Mouse (Mus musculus): ENCODE measurements around the gene Iba57. TPM values are rescaled to one million over a fixed set of nuclear protein-coding genes. Genes with fewer than 3 reads are reported as not detected.

Iba57 gene
- polyA plus RNA-seq, 1 experiment from 2014 or later, result 7.3 TPM

DNA sequence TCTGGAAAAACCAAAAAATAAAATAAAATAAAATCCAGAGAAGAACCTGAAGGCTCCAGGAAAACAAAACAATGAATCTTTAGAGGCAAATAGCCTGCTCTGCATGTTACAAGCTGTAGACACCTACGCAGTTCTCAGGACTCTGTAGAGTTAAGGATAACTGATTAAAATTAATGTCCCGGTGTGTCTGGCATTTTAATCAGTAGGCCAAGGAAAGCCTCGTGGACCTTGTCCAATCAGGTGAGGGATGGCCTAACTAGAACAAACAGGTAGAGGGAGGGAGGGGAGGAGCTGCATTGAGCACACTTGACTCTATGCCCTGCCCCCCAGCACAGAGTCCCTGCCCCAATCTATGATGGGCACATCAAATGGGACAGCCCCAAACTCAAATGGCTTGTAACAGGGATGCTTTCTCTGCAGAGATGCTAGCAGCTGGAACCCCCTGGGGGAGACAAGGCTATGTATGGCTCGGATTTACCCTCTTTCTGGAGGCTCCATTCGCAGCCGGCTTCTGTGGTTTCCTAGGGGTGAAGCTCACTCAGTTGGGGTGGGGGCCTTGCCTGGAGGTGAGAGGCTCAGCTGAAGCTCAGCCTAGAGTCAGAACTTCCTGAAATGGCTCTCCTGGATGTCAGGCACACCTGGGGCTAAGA is 10.8 kb upstream of the Iba57 start:
- Histone ChIP-seq H3K9ac (no peak overlapping the region), H3K4me3 (no peak overlapping the region), H3K4me1 (replicated peaks) (peaks cover 23% of the 10 kb centered on the region), H3K4me2 (no peak overlapping the region), H3K9me3 (replicated peaks) (no peaks in the 10 kb centered on the region), H3K27ac (ENCODE audit: poor library complexity, severe bottlenecking) (no peak overlapping the region), H3K36me3 (no peaks in the 10 kb centered on the region), H3K27me3 (replicated peaks) (peaks cover 69% of the 10 kb centered on the region)
- 50% methylated on average over 6 of the region's 6 CpGs for WGBS
- ATAC-seq (ENCODE audit: insufficient number of reproducible peaks, low FRiP score), result no peak

DNA sequence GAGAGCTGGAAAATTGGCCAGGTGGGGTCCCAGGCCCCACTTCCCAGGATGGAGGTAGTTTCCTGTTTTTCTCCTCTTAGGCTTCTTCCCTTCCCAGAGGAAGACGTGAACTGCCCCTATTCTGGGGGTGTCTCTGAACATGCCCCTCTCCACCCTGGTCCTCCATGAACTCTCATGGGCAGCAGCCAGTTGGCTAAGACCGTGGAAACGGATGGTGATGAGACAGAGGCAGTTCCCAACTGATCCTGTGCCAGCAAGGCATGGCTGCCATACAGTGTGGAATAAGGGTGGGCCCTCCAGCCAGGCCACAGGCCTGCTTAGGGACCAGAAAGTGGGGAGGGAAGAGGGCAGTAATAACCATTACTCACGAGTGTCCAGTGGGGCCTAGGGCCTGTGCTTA is 7.0 kb upstream of the Iba57 start:
- Histone ChIP-seq H3K4me1 (replicated peaks) (peaks cover 14% of the 10 kb centered on the region), H3K36me3 (no peaks in the 10 kb centered on the region), H3K9me3 (replicated peaks) (no peaks in the 10 kb centered on the region), H3K27ac (ENCODE audit: poor library complexity, severe bottlenecking) (no peak overlapping the region), H3K9ac (no peak overlapping the region), H3K27me3 (replicated peaks) (peaks cover 31% of the 10 kb centered on the region), H3K4me3 (no peak overlapping the region), H3K4me2 (no peak overlapping the region)
- ATAC-seq (ENCODE audit: insufficient number of reproducible peaks, low FRiP score), result no peak
- WGBS, result 76% methylated on average over 4 of the region's 4 CpGs

- peaks cover 24% of the 10 kb centered on the region for H3K27me3 ChIP-seq (replicated peaks)
- H3K27ac ChIP-seq (ENCODE audit: poor library complexity, severe bottlenecking), result no peak overlapping the region
- no peaks in the 10 kb centered on the region for H3K9me3 ChIP-seq (replicated peaks)
- WGBS, result 41% methylated on average over 3 of the region's 3 CpGs
- 0 out of 2 replicates have a peak, but pooled peaks have one; percentile 30 for ATAC-seq (ENCODE audit: insufficient number of reproducible peaks, low FRiP score)
- no peak overlapping the region for H3K4me3 ChIP-seq
- H3K9ac ChIP-seq, result no peak overlapping the region
- H3K36me3 ChIP-seq, result no peaks in the 10 kb centered on the region
- no peak overlapping the region for H3K4me2 ChIP-seq
- H3K4me1 ChIP-seq (replicated peaks), result peaks cover 14% of the 10 kb centered on the region
Measured at GRCm38 (mm10) chr11:59169807-59170206, 6.3 kb upstream of the Iba57 start.

DNA sequence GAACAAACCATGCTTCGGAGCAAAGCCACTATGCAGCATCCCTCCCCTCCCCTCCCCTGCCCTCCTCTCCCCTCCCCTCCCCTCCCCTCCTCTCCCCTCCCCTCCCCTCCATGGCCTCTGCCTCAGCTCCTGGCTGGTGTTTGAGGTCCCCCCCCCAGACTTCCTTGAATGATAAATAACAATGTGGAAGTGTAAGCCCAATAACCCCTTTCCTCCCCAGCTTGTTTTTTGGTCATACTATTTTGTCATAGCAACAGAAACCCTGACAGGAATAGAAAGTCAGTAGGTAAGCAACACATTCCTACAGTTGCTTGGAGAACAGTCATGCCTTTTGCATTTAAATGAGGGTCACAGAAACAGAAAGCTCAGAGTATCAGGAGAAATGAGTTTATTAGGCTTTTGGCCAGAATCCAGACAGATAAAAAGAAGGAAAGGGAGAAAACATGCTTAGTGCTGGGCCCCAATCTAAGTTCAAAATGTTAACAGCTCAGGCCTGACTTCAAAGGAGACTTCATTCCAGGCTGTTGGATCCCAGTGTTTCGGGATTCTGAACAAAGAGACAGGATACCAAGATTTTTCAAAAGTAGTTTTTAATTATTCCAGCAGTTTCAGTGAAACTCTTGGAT is 2.2 kb upstream of the Iba57 start:
- no peak overlapping the region for H3K4me3 ChIP-seq
- no peaks in the 10 kb centered on the region for H3K9me3 ChIP-seq (replicated peaks)
- 51% methylated on average over 2 of the region's 2 CpGs for WGBS
- H3K27me3 ChIP-seq (replicated peaks), result no peaks in the 10 kb centered on the region
- H3K27ac ChIP-seq (ENCODE audit: poor library complexity, severe bottlenecking), result peak overlapping the region; percentile 100; the same call in 1 of the 2 replicates
- no peak overlapping the region for H3K9ac ChIP-seq
- no peak overlapping the region for H3K4me2 ChIP-seq
- H3K4me1 ChIP-seq (replicated peaks), result peaks cover 40% of the 10 kb centered on the region
- 0 out of 2 replicates have a peak, but pooled peaks cover 1% of the 10 kb centered on the region for H3K36me3 ChIP-seq
- no peak for ATAC-seq (ENCODE audit: insufficient number of reproducible peaks, low FRiP score)

DNA sequence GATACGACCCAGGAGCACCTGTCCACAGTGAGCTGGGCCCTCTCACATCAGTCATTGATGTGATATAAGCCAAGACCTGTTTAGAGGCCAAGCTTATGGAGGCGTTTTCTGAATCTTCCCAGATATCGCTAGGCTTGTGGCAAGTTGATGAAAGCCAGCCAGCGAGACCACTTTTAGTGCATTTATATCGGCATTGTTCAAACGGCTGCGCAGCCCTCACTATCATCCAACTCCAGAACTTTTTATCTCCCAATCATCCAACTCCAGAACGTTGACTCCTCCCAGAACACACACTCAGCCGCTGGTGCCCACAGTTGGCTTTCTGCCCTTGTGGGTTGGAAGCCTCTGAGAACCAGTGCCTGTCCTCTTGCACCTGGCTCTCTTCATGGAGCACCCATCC is 845 bp upstream of the Iba57 start:
- Histone ChIP-seq H3K9me3 (replicated peaks) (no peaks in the 10 kb centered on the region), H3K36me3 (0 out of 2 replicates have a peak, but pooled peaks cover 6% of the 10 kb centered on the region), H3K27me3 (replicated peaks) (no peaks in the 10 kb centered on the region), H3K4me1 (replicated peaks) (peaks cover 31% of the 10 kb centered on the region), H3K4me3 (peak overlapping the region; percentile 86), H3K9ac (no peak overlapping the region), H3K27ac (ENCODE audit: poor library complexity, severe bottlenecking) (peak overlapping the region; percentile 100), H3K4me2 (peak overlapping the region; percentile 67)
- WGBS, result 41% methylated on average over 9 of the region's 9 CpGs
- ATAC-seq (ENCODE audit: insufficient number of reproducible peaks, low FRiP score), result no peak; the same call in 1 of the 2 replicates

DNA sequence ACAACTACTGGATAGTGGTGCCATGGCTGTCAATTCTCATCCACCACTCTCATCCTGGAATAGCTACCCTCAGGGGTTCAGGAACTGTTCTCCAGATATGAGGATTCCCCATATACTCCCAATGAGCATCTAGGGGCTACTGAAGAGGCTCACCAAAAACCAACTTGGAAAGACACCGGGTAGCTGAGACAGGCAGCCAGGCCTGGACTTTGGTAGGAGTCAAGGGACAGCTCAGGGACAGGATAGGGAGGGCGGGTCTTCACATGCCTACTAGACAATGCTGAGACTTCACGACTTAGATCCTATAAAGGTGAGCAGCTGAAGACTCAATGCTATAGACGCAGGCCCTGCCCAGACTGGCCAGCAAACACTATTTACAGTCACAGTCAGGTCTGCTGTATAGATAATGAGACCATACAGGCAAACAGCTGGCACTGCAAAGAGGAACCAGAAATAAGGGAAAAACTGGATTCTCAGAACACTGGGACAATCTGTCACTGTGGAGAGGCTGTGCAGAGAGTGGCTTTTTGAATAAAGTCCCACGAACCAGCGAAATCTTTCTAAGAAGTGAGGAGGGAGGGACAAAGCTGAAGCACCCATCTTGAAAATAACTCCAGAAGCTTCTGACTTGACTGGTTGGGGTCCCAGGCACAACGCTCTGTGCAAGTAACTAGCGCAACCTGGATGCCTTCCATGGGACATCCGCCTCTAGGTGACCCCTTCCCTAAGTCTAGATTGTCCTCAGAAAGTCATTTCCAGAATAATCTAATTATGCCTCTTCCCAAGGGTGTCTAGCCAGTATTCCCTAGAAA is 890 bp downstream of the Iba57 start:
- Histone ChIP-seq H3K27me3 (replicated peaks) (no peaks in the 10 kb centered on the region), H3K36me3 (peaks cover 18% of the 10 kb centered on the region), H3K9me3 (replicated peaks) (no peaks in the 10 kb centered on the region), H3K4me1 (replicated peaks) (peaks cover 31% of the 10 kb centered on the region), H3K4me3 (peak overlapping the region; percentile 86), H3K4me2 (peak overlapping the region; percentile 67), H3K27ac (ENCODE audit: poor library complexity, severe bottlenecking) (peak overlapping the region; percentile 100), H3K9ac (peak overlapping the region; percentile 45)
- WGBS, result 52% methylated on average over 9 of the region's 9 CpGs
- ATAC-seq (ENCODE audit: insufficient number of reproducible peaks, low FRiP score), result no peak

GRCm38 (mm10) chr11:59161398-59161797 is 2.1 kb downstream of the Iba57 start:
- Histone ChIP-seq H3K9ac (no peak overlapping the region), H3K27ac (ENCODE audit: poor library complexity, severe bottlenecking) (peak overlapping the region; percentile 51)
- 49% methylated on average over 5 of the region's 5 CpGs for WGBS

GRCm38 (mm10) chr11:59159558-59159957 is 4.0 kb downstream of the Iba57 start:
- WGBS, result 89% methylated on average over 4 of the region's 4 CpGs
- H3K4me1 ChIP-seq (replicated peaks), result peaks cover 28% of the 10 kb centered on the region
- no peak overlapping the region for H3K4me3 ChIP-seq
- H3K4me2 ChIP-seq, result no peak overlapping the region
- ATAC-seq (ENCODE audit: insufficient number of reproducible peaks, low FRiP score), result no peak
- no peak overlapping the region for H3K27ac ChIP-seq (ENCODE audit: poor library complexity, severe bottlenecking)
- H3K9me3 ChIP-seq (replicated peaks), result no peaks in the 10 kb centered on the region
- peaks cover 39% of the 10 kb centered on the region for H3K36me3 ChIP-seq
- no peaks in the 10 kb centered on the region for H3K27me3 ChIP-seq (replicated peaks)
- no peak overlapping the region for H3K9ac ChIP-seq

More at GRCm38 (mm10) chr11:59161398-59161797, 2.1 kb downstream of the Iba57 start:
- H3K36me3 ChIP-seq, result peaks cover 30% of the 10 kb centered on the region
- H3K4me3 ChIP-seq, result no peak overlapping the region
- H3K9me3 ChIP-seq (replicated peaks), result no peaks in the 10 kb centered on the region
- no peak for ATAC-seq (ENCODE audit: insufficient number of reproducible peaks, low FRiP score)
- H3K4me1 ChIP-seq (replicated peaks), result peaks cover 27% of the 10 kb centered on the region
- H3K4me2 ChIP-seq, result no peak overlapping the region
- no peaks in the 10 kb centered on the region for H3K27me3 ChIP-seq (replicated peaks)

GRCm38 (mm10) chr11:59159099-59159498 is 4.4 kb downstream of the Iba57 start:
- 92% methylated on average over 13 of the region's 13 CpGs for WGBS

GRCm38 (mm10) chr11:59155900-59156299 is 7.6 kb downstream of the Iba57 start:
- Histone ChIP-seq H3K27me3 (replicated peaks) (no peaks in the 10 kb centered on the region), H3K9ac (no peak overlapping the region; the same call in 1 of the 2 replicates), H3K4me2 (no peak overlapping the region), H3K27ac (ENCODE audit: poor library complexity, severe bottlenecking) (no peak overlapping the region), H3K4me1 (replicated peaks) (peaks cover 9% of the 10 kb centered on the region; the same call in 1 of the 2 replicates), H3K9me3 (replicated peaks) (no peaks in the 10 kb centered on the region), H3K4me3 (no peak overlapping the region), H3K36me3 (peaks cover 39% of the 10 kb centered on the region)
- WGBS, result 91% methylated on average over 5 of the region's 5 CpGs
- no peak for ATAC-seq (ENCODE audit: insufficient number of reproducible peaks, low FRiP score)

More at GRCm38 (mm10) chr11:59159099-59159498, 4.4 kb downstream of the Iba57 start:
- no peak for ATAC-seq (ENCODE audit: insufficient number of reproducible peaks, low FRiP score)
- no peak overlapping the region for H3K27ac ChIP-seq (ENCODE audit: poor library complexity, severe bottlenecking)
- peaks cover 39% of the 10 kb centered on the region for H3K36me3 ChIP-seq
- no peak overlapping the region for H3K9ac ChIP-seq
- no peak overlapping the region for H3K4me3 ChIP-seq
- no peaks in the 10 kb centered on the region for H3K9me3 ChIP-seq (replicated peaks)
- no peaks in the 10 kb centered on the region for H3K27me3 ChIP-seq (replicated peaks)
- peaks cover 27% of the 10 kb centered on the region for H3K4me1 ChIP-seq (replicated peaks)
- H3K4me2 ChIP-seq, result no peak overlapping the region

- no peak overlapping the region for H3K4me3 ChIP-seq
- H3K9ac ChIP-seq, result no peak overlapping the region
- WGBS, result 58% methylated on average over 7 of the region's 7 CpGs
- peaks cover 33% of the 10 kb centered on the region for H3K36me3 ChIP-seq
- H3K4me2 ChIP-seq, result no peak overlapping the region
- peak; percentile 61; the same call in 1 of the 2 replicates for ATAC-seq (ENCODE audit: insufficient number of reproducible peaks, low FRiP score)
- H3K4me1 ChIP-seq (replicated peaks), result peaks cover 9% of the 10 kb centered on the region; the same call in 1 of the 2 replicates
- no peaks in the 10 kb centered on the region for H3K9me3 ChIP-seq (replicated peaks)
- no peaks in the 10 kb centered on the region for H3K27me3 ChIP-seq (replicated peaks)
- peak overlapping the region; percentile 64 for H3K27ac ChIP-seq (ENCODE audit: poor library complexity, severe bottlenecking)
Measured at GRCm38 (mm10) chr11:59154220-59154619, 9.3 kb downstream of the Iba57 start.

Measured in heart, embryonic 12.5 days (tissue).